9 mouse cellular contexts compared by ENCODE assay signal in the genomic region with DNA sequence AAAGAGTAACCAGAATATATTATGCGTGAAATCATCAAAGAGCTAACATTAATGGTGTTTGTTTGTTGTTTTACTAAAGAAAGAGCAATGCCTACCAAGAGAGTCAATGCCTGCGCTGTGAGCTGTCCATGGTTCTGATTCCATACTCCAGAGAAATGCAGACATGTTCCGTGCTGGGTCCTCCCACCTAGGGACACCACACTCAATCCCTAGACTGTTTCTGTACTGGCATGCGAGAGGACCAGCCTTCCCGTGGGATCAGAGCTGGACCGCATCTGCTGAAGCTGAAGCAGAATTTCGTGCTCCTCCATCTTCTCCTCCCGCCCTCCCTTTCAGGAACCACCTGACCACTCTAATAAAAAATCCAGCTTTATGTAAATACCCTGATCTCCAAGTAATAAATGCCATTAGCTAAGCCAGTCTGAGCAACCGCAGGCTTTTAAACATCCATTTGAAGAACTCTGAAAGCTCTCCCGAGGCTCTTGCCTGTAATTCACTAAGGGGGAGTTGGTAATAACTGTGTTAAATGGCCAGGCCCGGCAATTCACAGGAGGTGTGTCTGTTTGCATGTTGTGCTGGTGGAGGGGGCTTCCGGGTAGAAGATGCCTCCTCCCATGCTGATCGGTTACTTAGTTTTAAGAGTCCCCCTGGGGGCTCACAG. TPM values are rescaled to one million over a fixed set of nuclear protein-coding genes. Genes with fewer than 3 reads are reported as not detected.
DNase-seq lines count a peak whose midpoint lies in the region; ATAC-seq and TF ChIP-seq lines count a peak whose summit lies in the region.
"Had no signal": no experiment of that assay in that cellular context is flagged by ENCODE, and none has a peak within 500 bp of the region (broad histone marks: within the 10 kb centered on the region; RNA-seq: fewer than 3 reads in every experiment).

No protein-coding gene starts in this region.

- no peak overlapping the region for H3K27ac ChIP-seq in thymus, adult 2 months (ENCODE audit: control insufficient read depth, insufficient read depth, low read length)
- H3K27ac ChIP-seq in forebrain, embryonic 11.5 days (ENCODE audit: low read depth, low read length): no peak overlapping the region
- no peak overlapping the region for H3K27ac ChIP-seq in kidney, embryonic 15.5 days
- H3K27ac ChIP-seq: macrophage had no signal

- no peak overlapping the region for H3K9ac ChIP-seq in forebrain, embryonic 11.5 days (ENCODE audit: low read length)
- no peak overlapping the region for H3K9ac ChIP-seq in kidney, embryonic 15.5 days

- TF ChIP-seq POLR2A in thymus, adult 2 months (IDR thresholded peaks at IDR 0.05; ENCODE audit: control insufficient read depth, extremely low read depth, insufficient read depth, low read length, poor library complexity): no peak

- TF ChIP-seq CTCF in thymus, adult 2 months (IDR thresholded peaks at IDR 0.05; ENCODE audit: borderline replicate concordance, control insufficient read depth, extremely low read depth, insufficient read depth, low read length, poor library complexity): no peak

- no peak overlapping the region for H3K4me3 ChIP-seq in thymus, adult 2 months (ENCODE audit: control insufficient read depth, insufficient read depth, low read length)
- no peak overlapping the region for H3K4me3 ChIP-seq in forebrain, embryonic 11.5 days (ENCODE audit: low read depth, low read length)
- H3K4me3 ChIP-seq in kidney, embryonic 15.5 days (replicated peaks): no peak overlapping the region

- no peaks in the 10 kb centered on the region for H3K36me3 ChIP-seq in thymus, adult 2 months (ENCODE audit: control insufficient read depth, insufficient read depth, low read length)
- no peaks in the 10 kb centered on the region for H3K36me3 ChIP-seq in forebrain, embryonic 11.5 days (ENCODE audit: control insufficient read depth, insufficient read depth, low read length)
- no peaks in the 10 kb centered on the region for H3K36me3 ChIP-seq in kidney, embryonic 15.5 days

- no peak overlapping the region for H3K4me2 ChIP-seq in forebrain, embryonic 11.5 days (ENCODE audit: low read depth, low read length, severe bottlenecking)
- H3K4me2 ChIP-seq in kidney, embryonic 15.5 days: no peak overlapping the region

- no peaks in the 10 kb centered on the region for H3K9me3 ChIP-seq in forebrain, embryonic 11.5 days (ENCODE audit: control insufficient read depth, low read length)
- no peaks in the 10 kb centered on the region for H3K9me3 ChIP-seq in kidney, embryonic 15.5 days (replicated peaks)

- no peaks in the 10 kb centered on the region; the same call in 1 of the 2 replicates for H3K27me3 ChIP-seq in thymus, adult 2 months (ENCODE audit: control insufficient read depth, insufficient read depth, low read length)
- H3K27me3 ChIP-seq in forebrain, embryonic 11.5 days (ENCODE audit: control insufficient read depth, insufficient read depth, low read length): no peaks in the 10 kb centered on the region
- peaks cover 35% of the 10 kb centered on the region for H3K27me3 ChIP-seq in kidney, embryonic 15.5 days

- 32% methylated on average over 13 of the region's 13 CpGs for WGBS in thymus, adult 2 months
- WGBS in forebrain, embryonic 11.5 days: 35% methylated on average over 13 of the region's 13 CpGs
- 14% methylated on average over 13 of the region's 13 CpGs for WGBS in kidney, embryonic 15.5 days

- peak; percentile 25 for DNase-seq in thymus, adult 2 months
- DNase-seq in thymus, adult 18-20 months: no peak
- DNase-seq in forebrain, embryonic 11.5 days (ENCODE audit: low spot score): peak; percentile 76
- peak; percentile 32 for DNase-seq in thymus, postnatal 25 days
- no peak for DNase-seq in right cerebral cortex, postnatal 4 days
- DNase-seq in spleen, adult 12 weeks (ENCODE audit: low spot score): no peak

- H3K4me1 ChIP-seq in thymus, adult 2 months (replicated peaks; ENCODE audit: control insufficient read depth, insufficient read depth, low read length): no peaks in the 10 kb centered on the region
- no peaks in the 10 kb centered on the region for H3K4me1 ChIP-seq in forebrain, embryonic 11.5 days (replicated peaks; ENCODE audit: control insufficient read depth, insufficient read depth, low read length)
- 0 out of 2 replicates have a peak, but pooled peaks cover 3% of the 10 kb centered on the region for H3K4me1 ChIP-seq in kidney, embryonic 15.5 days

- no peak for ATAC-seq in forebrain, embryonic 11.5 days (replicated peaks; ENCODE audit: low FRiP score)
- peak; percentile 77; the same call in 1 of the 2 replicates for ATAC-seq in kidney, embryonic 15.5 days (replicated peaks; ENCODE audit: low FRiP score)
- ATAC-seq in megakaryocyte-erythroid progenitor cell, adult 5-6 weeks (replicated peaks; ENCODE audit: low FRiP score, low TSS enrichment, poor library complexity, severe bottlenecking): peak; percentile 81

RNA-seq across cellular contexts. Expression of gene Slc32a1, which starts 40.0 kb away (rescaled TPM):
- 0.11 and 0.13 TPM in 2 replicates for polyA plus RNA-seq in thymus, adult 2 months (2012; rRNA removed)
- polyA plus RNA-seq in forebrain, embryonic 11.5 days (2014; fragmentation: Nextera tagmentation; extraction: Ambion mirVana): 1.9 and 2.5 TPM in 2 replicates
- 0.12 and 0.14 TPM in 2 replicates for polyA plus RNA-seq in kidney, embryonic 15.5 days (2015; fragmentation: Nextera tagmentation; extraction: Ambion mirVana)
- total RNA-seq in megakaryocyte-erythroid progenitor cell, adult 5-6 weeks (2014; fragmentation: Nextera tagmentation): not detected in 2 replicates
- not detected in 2 replicates for total RNA-seq in megakaryocyte-erythroid progenitor cell, adult 5-6 weeks (2017)

RNA-seq across cellular contexts. Expression of gene Actr5, which starts 54.1 kb away (rescaled TPM):
- 24.8 and 26.2 TPM in 2 replicates for polyA plus RNA-seq in thymus, adult 2 months (2012; rRNA removed)
- polyA plus RNA-seq in forebrain, embryonic 11.5 days (2014; fragmentation: Nextera tagmentation; extraction: Ambion mirVana): 20.6 and 20.7 TPM in 2 replicates
- polyA plus RNA-seq in kidney, embryonic 15.5 days (2015; fragmentation: Nextera tagmentation; extraction: Ambion mirVana): 10.9 and 12.3 TPM in 2 replicates
- total RNA-seq in megakaryocyte-erythroid progenitor cell, adult 5-6 weeks (2014; fragmentation: Nextera tagmentation): 13.8 and 21.1 TPM in 2 replicates
- 16.2 and 31.5 TPM in 2 replicates for total RNA-seq in megakaryocyte-erythroid progenitor cell, adult 5-6 weeks (2017)

RNA-seq across cellular contexts. Expression of gene Arhgap40, which starts 58.0 kb away (rescaled TPM):
- polyA plus RNA-seq in thymus, adult 2 months (2012; rRNA removed): 0.06 and 0.24 TPM in 2 replicates
- 0.15 TPM in 1 of 2 replicates, not detected in the other for polyA plus RNA-seq in forebrain, embryonic 11.5 days (2014; fragmentation: Nextera tagmentation; extraction: Ambion mirVana)
- polyA plus RNA-seq in kidney, embryonic 15.5 days (2015; fragmentation: Nextera tagmentation; extraction: Ambion mirVana): 0.27 and 0.41 TPM in 2 replicates
- total RNA-seq in megakaryocyte-erythroid progenitor cell, adult 5-6 weeks (2014; fragmentation: Nextera tagmentation): not detected in 2 replicates
- not detected in 2 replicates for total RNA-seq in megakaryocyte-erythroid progenitor cell, adult 5-6 weeks (2017)
- polyA plus RNA-seq: macrophage had no signal

Comparison
In these comparisons a context has a peak if more than half of its experiments do, and no peak if none do; other contexts are left out.
1. DNase-seq: peak in thymus, adult 2 months (single experiment), forebrain, embryonic 11.5 days (single experiment) and thymus, postnatal 25 days (single experiment); none in thymus, adult 18-20 months (0 of 2), right cerebral cortex, postnatal 4 days (single experiment) and spleen, adult 12 weeks (single experiment).